Mouse (Mus musculus): ENCODE data around the gene Manbal.

The Manbal gene

DNA sequence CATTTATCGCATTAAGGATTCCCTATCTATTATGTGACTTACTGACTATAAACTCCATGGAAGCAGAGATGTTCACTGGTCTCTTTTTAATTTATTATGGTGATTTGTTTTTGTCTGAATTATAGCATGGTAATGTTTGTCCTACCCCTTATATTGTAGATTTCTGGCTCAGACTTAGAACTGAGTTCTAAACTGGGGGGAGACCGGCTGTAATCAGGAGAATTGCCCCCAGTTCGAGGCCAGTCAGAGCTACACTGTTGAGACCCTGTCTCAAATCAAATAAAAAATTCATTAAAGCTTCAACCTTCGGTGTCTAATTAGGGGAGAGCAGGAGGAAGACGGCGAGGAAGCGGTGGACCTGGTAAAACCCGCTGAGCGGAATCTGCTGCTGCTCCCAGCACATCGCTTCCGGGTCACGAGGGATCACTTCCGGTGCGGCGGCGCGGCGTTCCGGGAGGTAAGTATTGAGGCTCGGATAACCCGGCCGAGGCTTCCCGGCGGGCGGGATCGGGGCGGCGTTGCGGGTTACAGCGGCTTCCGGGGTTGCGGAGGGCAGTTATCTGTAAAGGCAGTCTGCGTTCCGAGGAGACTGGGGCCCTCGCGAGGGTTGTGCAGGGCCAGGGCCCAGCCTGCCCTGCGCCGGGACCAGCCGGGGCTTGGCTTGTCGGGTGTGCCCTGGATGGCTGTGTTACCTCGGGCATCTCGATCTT lies at the start of gene Manbal:
TSS of gene Manbal (plus strand) at position 411 of the 710 bp plus-strand sequence.
- peak; percentile 93 for DNase-seq (ENCODE audit: low spot score)

DNA sequence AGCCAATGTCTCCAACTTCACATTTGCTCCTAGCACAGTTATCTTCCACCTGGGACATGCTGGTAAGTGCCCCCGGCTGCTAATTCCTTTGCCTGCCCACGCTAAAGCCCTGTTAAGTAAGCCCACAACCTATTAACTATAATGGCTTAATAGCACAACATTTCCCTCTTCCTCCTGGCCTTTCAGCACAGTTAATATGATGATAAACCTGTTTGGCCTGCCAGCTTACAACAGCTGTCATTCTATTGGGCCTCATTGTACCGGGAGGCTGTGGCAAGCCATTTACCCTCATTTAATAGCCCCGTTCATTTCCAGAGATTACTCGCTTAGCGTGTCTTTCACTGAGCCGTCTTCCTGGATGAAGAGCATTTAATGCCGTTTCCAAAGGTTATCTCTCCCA lies 47.3 kb upstream of the Manbal start:
- no peak for DNase-seq (ENCODE audit: low spot score)

DNA sequence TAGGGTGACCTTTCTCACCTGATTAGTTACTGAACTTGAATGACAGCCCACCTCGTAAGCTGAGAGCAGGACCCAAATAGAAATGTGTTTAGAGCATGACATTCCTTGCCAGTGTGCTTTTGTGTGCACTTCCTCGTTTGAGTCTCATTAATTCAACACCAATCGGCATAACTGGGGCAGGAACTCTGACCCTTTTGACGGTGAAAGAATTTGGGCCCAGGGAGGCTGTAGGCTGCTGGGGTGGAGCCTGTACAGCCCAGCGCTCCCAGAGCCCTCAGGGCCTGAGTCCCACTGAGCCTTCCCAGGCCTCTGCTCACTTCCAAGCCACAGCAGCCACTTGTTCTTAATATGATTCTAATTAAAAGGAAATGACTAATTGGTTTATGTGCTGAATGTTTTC lies 46.5 kb upstream of the Manbal start:
- DNase-seq (ENCODE audit: low spot score): peak; percentile 14

DNA sequence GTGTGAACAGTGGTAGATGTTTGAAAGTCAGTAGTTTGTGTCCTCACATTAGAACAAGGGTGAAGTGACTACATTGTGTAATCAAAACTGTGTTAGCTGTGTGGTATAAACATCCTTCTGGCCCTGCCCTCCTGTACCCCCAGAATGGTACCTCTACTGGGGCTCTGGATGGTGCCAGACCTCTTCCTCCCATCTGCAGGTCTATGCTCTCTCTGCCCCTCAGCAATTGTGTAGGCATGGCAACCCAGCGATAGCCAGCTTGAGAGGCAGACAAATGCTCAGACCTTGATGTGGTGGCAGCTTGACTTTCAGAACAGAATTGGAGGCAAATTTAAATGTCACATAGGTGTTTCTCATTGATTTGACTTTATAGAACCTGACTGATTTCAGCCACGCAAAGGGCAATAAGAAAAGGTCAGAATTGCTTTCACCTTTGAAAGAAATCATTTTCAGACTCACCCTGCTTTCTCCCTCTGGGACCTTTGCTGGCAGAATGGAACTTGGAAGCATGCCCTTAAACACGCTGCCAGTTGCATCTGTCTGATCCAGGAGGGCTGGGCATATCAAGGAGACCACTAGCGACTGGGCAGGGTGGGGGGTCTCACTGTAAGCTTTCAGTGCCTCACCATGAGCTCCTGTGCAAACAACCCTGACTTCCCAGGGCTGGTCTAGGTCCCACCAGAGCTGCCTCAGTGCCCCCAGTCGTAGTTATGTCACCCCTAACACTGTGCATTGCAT lies 45.2 kb upstream of the Manbal start:
- DNase-seq (ENCODE audit: low spot score): no peak

DNA sequence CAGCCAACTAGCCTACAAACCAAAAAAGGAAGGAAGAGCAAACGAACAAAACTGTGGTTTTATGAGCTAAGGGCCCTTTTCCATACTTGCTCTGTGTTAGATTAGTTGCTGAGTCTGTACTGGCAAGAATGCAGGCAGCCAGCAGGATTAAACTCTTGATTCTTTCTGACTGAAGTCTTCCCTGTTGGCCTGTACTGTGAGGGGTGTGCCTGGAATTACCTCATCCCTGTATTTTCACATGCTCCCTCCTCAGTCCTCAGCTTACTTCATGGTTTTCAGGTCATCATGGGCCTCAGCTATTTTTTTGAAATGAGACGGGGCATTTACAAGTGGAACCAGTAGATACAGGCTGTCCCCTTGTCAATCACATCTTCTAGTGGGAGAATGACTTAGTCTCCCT lies 42.2 kb upstream of the Manbal start:
- DNase-seq (ENCODE audit: low spot score): no peak

DNA sequence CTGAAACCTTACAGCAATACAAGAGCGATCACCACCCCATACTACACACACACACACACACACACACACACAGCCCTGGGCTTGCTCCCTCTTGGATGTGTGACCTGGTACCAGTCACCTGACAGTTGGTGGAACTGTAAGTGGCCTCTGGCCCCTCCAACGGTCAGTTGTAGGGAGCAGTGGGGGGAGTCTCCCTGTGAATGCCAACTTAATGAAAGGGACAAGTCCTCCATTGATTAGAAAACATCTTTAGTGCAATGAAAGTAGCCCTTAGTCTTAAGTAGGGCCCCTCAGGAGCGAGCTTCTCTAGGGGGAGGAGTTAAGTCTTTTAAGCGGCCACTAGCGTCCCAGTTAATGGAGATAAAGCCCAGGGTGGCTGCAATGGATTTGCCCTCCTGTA lies 39.3 kb upstream of the Manbal start:
- peak; percentile 27 for DNase-seq (ENCODE audit: low spot score)

DNA sequence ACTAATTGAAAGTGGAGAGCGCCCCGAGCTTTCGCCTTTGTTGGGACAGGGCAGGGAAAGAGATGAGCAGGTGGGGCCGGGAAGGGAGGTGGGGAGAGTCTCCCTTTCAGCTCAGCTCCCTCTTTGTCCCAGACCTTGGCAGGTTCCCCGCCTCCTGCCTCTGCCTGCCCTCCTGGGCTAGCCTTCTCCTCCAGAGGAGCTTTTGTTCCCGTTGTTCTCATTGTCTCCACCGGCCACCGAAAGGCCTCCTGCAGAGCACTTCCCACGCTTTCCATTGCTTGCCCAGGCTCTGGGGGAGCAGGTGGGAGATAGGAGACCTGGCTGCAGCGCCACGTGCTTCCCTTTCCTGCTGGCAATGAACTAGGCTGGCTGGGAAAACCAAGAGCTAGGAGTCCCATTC lies 38.8 kb upstream of the Manbal start:
- DNase-seq (ENCODE audit: low spot score): peak; percentile 70

DNA sequence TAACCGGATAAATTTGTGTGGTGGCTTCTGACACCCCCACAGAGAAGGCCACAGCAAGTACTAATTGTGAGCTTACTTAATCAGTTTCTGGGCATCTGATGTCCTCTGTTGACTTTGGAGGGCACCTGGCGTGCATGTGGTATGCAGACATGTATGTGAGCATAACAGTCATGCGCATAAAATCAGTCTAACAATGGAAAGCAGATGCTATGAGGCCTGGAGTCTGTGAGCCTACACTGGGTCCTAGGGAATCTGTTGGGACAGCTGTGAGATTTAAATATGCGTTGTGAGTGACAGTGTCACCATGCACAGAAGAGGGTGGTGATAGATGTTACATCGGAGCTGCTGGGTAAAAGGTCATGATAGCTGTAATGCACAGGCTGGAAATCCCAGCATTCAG lies 35.3 kb upstream of the Manbal start:
- no peak for DNase-seq (ENCODE audit: low spot score)

DNA sequence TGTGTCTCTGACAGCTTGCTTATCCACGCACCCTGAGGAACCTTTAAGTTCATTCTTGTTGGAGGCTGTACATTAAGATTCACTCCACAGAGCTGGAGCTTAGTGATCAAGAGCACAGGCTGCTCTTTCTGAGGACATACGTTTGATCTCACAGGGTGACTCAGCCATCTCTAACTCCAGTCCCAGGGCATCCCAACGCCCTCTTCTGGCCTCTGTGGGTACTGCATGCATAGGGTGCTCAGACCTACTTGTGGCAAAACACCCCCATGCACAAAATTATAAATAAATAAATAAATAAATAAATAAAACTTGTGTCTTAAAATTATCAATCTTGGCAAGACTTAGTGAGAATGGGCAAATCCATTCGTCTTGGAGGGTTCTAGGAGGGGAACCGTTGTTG lies 28.7 kb upstream of the Manbal start:
- DNase-seq (ENCODE audit: low spot score): peak; percentile 85

DNA sequence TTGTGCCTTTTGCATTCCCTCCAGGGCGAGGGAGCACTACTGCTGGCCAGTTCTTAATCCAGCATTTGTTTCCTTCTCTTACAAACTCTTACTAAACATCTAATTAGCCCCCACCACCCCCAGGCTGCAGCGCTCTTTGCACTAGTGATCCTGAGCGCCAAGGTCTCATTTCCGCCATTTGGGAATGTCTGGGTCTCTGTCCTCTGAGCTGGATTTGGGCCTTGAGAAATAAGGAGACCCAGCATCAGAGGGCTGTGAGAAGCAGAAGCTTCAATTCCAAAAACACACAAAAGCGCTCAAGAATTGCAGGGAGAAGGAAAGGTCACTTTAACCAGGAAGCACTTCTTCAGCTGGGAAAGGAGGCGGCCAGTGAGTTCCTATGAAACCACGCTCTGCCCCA lies 27.9 kb upstream of the Manbal start:
- peak; percentile 24 for DNase-seq (ENCODE audit: low spot score)

DNA sequence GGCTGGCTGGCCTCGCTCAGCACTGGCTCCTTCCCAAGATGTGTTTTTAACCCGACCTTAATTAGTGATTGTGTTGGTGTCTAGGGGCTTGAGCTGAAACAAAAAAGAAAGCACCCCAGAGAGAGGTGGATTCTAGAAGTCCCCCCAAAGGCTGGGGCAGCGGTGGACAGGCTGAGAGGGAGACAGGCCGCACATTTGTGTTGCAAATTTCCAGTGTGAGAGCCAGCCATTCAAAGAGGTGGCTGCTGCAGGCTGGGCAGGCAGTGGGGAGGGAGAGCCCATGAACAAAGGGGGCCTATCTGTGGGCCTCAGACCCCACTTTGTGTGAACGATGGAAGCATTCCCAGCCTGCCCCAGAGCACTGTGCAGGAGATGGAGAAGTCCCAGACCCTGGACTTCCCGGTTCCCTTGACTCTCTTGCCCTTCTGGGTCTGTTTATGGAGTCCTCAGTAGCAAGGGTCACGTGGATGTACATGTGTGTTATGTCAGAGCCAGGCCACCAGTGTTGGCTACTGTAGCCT lies 27.1 kb upstream of the Manbal start:
- DNase-seq (ENCODE audit: low spot score): peak; percentile 46

DNA sequence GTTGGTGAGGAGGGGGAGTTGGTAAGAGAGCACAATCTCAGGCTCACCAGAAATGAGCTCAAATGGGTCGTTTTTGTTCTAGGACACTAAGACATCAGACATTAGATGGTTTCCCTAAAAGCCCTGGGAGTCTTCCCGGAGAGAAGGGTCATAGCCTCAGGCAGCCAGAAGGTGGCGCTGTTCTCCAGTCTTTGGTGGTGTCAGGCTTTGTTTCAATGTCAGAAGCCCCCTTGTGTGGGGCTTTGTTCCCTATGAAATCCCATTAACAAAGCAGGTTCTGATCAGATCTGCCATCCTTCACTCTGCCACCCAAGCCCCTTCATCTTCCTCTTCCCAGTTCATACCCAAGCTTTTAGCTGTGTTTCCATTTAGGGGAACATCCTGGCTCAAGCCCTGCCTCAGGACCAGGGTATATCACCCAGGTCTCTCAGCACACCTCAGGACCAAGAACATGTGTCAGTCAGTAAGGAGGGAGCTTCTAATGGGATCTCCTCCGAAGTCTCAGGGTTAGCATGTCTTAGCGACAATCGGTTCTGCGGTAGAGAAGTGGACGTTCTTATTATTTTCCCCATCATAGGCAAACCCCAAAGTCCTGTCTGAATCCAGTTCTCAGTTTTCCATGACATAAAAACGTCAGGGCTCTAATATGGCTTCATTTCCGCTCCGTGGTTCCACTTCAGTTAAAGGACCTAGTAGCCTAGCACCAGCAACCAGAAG lies 25.7 kb upstream of the Manbal start:
- peak; percentile 95 for DNase-seq (ENCODE audit: low spot score)

DNA sequence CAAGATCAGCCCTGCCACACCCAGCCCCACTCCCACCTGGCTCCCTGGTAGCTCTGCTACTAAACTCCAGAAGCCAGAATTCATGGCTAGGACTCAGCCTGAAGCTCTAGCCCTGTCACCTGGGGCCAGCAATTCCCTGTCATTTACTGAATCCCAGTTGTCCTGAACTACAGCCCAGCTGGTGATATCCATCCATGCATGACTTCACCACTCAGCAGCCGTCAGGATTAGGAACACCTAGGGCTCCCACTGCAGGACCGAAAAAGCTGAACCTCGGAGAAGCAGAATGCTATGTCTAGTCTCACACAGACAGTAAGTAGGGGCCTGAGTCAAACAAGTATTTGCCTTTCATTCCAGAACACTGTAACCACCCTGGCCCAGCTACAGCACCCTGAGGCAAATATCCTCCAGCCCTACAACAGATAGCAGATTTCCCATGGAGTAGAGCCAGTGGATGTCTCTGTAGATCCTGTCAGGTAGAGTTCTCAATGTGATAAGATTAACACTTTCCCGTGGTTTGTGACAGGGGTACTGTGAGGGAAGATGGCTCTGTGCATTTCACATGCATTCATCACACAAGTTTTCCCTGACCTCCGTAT lies 25.0 kb upstream of the Manbal start:
- peak; percentile 18 for DNase-seq (ENCODE audit: low spot score)

DNA sequence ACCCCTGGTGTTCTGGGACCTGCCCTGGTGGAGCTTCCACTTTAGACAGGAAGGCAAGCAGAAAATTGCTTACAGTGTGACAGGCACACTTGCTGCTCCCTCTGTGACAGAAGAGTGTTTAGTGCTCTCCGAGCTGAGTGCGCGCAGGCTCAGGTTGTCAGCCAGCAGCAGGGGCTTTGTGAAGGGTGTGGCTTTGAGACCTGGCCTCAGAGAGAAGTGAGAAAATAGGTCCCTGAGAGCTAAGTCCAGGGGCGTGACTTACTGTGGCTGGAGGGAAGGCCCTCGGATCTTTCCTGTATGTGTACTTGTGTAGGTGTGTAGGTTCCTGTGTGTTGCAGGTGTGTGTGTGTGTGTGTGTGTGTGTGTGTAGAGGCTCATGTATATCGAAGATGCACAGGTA lies 24.1 kb upstream of the Manbal start:
- no peak for DNase-seq (ENCODE audit: low spot score)

DNA sequence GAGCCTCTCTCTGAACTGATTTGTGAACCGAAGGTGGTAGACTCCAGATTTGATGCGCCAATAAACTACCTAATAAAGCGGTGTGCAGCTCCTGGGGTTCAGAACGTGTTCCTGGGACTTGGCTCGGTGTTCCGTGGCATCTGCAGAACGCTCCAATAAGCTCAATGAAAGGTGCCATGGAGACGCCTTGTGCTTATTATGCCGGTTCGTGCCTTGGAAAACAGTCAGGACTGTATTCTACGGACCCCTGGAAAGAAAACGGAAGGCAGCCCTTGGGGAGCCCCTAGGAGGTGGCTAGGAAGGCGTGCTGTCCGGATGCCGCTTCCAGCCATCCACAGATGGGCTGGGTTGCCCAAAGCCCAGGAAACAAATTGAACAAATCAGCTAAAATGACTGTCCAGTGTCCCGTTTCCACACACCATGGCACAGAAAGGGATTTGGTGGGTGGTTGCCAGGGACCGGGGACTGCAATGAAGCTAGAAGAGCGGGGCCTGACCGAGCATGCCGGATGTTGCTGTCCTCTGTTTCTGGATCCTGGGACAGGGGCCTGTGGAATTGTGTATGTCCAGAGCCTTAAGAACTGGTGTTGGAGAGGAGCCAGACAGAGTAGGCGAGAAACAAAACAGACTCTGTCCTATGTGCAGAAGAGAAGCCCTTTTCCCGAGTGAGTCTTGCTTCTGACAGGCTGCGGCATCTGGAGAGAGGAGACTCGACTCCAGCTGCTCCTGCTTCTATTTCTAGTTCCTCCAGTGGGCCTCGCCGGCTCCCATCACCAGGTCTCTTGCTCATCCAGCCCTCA lies 19.8 kb upstream of the Manbal start, which contains the start of gene Ghrh:
TSS of gene Ghrh (minus strand) at position 146 of the 799 bp plus-strand sequence.
- no peak for DNase-seq (ENCODE audit: low spot score)

DNA sequence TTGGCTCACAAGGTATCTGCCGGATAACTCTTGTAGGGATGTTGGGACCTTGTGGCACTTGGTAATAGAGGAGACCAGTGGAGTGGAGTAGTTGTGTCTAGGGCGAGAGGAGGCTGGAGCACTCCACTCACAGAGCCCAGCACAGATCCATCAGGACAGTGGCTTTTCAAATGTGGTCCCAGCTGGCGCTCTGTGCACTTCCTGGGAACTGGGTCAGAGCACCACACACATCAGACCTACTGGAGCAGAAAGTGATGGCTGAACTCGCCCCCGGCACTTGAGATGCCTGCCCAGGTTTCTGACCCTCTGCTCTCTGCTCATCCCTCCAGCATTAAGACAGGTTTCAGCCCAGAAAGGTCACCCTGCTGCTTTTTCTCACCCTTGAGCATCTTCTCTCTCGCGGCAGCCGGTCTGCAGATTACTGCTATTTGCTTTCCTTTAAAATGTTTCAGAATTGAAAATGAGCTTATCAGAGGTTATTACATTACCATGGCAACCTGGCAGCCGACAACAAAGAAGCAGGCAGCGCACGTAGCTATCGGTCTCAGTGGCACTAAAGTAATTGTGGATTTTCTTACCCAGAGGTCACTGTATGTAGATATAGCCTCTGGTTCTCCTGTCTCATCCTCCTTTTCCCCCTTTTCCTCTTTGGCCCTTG lies 18.1 kb upstream of the Manbal start:
- DNase-seq (ENCODE audit: low spot score): no peak

DNA sequence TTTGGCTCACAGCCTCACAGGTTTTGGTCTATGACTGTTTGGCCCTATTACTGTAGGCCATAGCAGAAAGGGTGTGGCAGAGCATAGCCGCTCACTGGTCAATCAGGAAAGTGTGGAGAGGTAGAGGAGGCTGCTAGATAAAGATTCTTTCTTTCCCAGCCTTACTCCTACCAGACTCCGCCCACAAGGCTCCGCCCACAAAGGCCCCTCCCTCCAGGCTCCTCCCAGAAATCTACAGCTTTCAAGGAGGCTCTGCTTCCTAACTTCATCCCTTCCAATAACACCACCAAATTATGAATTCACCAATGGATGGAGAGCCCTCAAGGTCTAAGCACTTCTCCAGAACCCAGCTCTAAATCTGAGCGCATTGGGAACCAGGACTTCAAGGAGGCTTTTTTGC lies 14.2 kb upstream of the Manbal start:
- DNase-seq (ENCODE audit: low spot score): no peak

DNA sequence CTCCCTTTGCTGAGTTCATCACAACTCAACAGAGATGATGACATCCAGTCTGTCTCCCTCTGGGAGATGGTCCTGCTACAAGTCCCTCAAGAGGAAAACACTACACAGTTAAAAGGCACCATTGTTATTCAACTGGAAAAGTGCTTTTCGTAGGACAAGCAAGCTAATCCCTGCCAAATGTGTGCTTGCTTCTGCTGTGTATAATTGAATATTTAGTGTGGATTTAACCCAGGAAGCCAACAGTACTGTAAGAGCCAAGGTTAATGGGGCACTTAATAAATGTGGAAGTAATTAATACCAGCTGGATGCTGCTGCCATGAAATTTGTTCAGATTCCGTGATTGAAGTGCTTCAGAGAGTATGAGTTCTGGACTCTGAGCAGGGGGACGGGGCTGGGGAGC lies 13.3 kb upstream of the Manbal start:
- DNase-seq (ENCODE audit: low spot score): no peak

DNA sequence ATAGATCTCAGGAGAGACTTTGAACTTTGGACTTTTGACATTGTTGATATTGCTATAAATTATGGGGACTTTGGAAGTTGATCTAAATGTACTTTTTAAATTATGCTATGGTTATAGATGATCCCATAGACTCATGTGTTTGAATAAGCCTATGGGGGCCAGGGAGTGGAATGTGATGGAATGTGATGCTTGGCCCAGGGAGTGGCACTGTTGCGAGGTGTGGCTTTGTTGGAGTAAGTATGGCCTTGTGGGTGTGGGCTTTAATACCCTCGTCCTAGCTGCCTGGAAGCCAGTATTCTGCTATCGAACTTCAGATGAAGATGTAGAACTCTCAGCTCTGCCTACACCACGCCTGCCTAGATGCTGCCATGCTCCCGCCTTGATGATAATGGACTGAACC lies 7.4 kb upstream of the Manbal start:
- no peak for DNase-seq (ENCODE audit: low spot score)

DNA sequence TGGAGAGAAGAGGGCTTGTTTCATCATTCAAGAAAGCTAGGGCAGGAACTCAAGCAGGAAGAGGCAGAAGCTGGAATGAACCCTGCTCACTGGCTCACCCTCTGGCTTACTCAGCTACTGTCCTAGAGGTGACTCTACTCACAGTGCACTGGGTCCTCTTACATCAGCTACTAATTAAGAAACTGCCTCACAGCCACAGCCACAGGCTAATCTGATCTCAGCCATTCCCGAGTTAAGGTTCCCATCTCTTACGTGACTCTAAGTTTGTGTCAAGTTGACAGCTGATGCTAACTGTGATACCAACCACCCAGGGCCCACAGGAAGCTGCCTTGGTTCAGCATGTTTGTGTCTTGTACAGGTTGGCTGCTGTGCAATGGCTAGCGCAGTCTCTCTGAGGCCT lies 4.4 kb upstream of the Manbal start:
- DNase-seq (ENCODE audit: low spot score): no peak

DNA sequence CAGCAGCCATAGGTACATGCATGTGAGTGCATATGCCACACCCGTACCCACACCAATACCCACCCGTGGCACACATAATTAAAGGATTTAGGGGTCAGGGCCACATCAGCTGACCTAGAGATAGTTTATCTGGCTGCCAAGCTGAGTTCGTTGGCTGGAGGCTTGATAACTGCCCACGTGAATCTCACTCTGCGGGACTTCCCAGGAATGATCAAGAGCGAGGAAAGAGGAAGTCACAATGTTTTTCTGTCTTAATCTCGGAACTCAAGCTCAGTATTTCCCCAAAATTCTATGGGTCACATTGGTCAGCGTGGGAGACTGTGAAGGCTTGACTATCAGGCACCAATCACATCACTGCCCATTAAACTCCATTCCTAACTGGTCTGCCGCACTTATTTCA lies 632 bp upstream of the Manbal start:
- DNase-seq (ENCODE audit: low spot score): no peak

Measured in embryo, embryonic 10.5 days (tissue).